ENCODE assay signal across 13 mouse cellular contexts in genomic region chr17:65049860-65050482, GRCm38 (mm10).
DNase-seq lines count a peak whose midpoint lies in the region; ATAC-seq and TF ChIP-seq lines count a peak whose summit lies in the region.
"Had no signal": no experiment of that assay in that cellular context is flagged by ENCODE, and none has a peak within 500 bp of the region (broad histone marks: within the 10 kb centered on the region; RNA-seq: fewer than 3 reads in every experiment).

No protein-coding gene starts in this region.

- no peaks in the 10 kb centered on the region for H3K4me1 ChIP-seq in hindbrain, postnatal 0 days (ENCODE audit: insufficient read depth, low read length)
- no peaks in the 10 kb centered on the region for H3K4me1 ChIP-seq in hindbrain, embryonic 12.5 days
- peaks cover 11% of the 10 kb centered on the region; the same call in 1 of the 2 replicates for H3K4me1 ChIP-seq in forebrain, embryonic 13.5 days
- H3K4me1 ChIP-seq: limb, embryonic 15.5 days had no signal

- H3K27me3 ChIP-seq in hindbrain, postnatal 0 days (ENCODE audit: insufficient read depth, low read length) = no peaks in the 10 kb centered on the region
- H3K27me3 ChIP-seq in hindbrain, embryonic 12.5 days = no peaks in the 10 kb centered on the region
- H3K27me3 ChIP-seq in forebrain, embryonic 13.5 days = no peaks in the 10 kb centered on the region
- H3K27me3 ChIP-seq: limb, embryonic 15.5 days had no signal

- H3K4me2 ChIP-seq in hindbrain, postnatal 0 days (ENCODE audit: low read depth, low read length) = no peak overlapping the region
- H3K4me2 ChIP-seq in hindbrain, embryonic 12.5 days (replicated peaks) = no peak overlapping the region
- H3K4me2 ChIP-seq in forebrain, embryonic 13.5 days = no peak overlapping the region
- H3K4me2 ChIP-seq: limb, embryonic 15.5 days had no signal

- no peak for ATAC-seq in hindbrain, postnatal 0 days
- no peak for ATAC-seq in hindbrain, embryonic 12.5 days (ENCODE audit: low FRiP score)
- peak; percentile 73 for ATAC-seq in forebrain, embryonic 13.5 days

- no peak for TF ChIP-seq CTCF in hindbrain, postnatal 0 days (IDR thresholded peaks at IDR 0.05; ENCODE audit: low read depth)

- no peaks in the 10 kb centered on the region for H3K9me3 ChIP-seq in hindbrain, postnatal 0 days (ENCODE audit: low read length)
- H3K9me3 ChIP-seq in hindbrain, embryonic 12.5 days (replicated peaks) = no peaks in the 10 kb centered on the region
- no peaks in the 10 kb centered on the region for H3K9me3 ChIP-seq in forebrain, embryonic 13.5 days (replicated peaks)
- H3K9me3 ChIP-seq: limb, embryonic 15.5 days had no signal

- 39% methylated on average over 7 of the region's 7 CpGs for WGBS in hindbrain, postnatal 0 days
- WGBS in hindbrain, embryonic 12.5 days = 56% methylated on average over 7 of the region's 7 CpGs
- WGBS in forebrain, embryonic 13.5 days = 16% methylated on average over 7 of the region's 7 CpGs

- H3K36me3 ChIP-seq in hindbrain, postnatal 0 days (ENCODE audit: insufficient read depth, low read length) = no peaks in the 10 kb centered on the region
- H3K36me3 ChIP-seq in hindbrain, embryonic 12.5 days = no peaks in the 10 kb centered on the region
- no peaks in the 10 kb centered on the region for H3K36me3 ChIP-seq in forebrain, embryonic 13.5 days (ENCODE audit: poor library complexity, severe bottlenecking)
- H3K36me3 ChIP-seq: limb, embryonic 15.5 days had no signal

- no peak overlapping the region for H3K4me3 ChIP-seq in hindbrain, postnatal 0 days (ENCODE audit: low read length)
- H3K4me3 ChIP-seq in hindbrain, embryonic 12.5 days = no peak overlapping the region
- no peak overlapping the region for H3K4me3 ChIP-seq in forebrain, embryonic 13.5 days
- H3K4me3 ChIP-seq: limb, embryonic 15.5 days had no signal

- peak; percentile 2 for DNase-seq in embryo, embryonic 11 days
- no peak for DNase-seq in embryo, embryonic 10 days (ENCODE audit: low spot score)
- DNase-seq in hindbrain, postnatal 0 days (ENCODE audit: low spot score) = peak; percentile 6
- DNase-seq in cerebellum, adult 11-12 months = peak; percentile 16
- DNase-seq in natural killer cell, adult 2 months (ENCODE audit: low spot score in 2 of 2) = no peak
- no peak for DNase-seq in right cerebral cortex, adult 18-20 months
- DNase-seq: gastrocnemius, postnatal 36 days; kidney, adult 9 months; layer of hippocampus, postnatal 36 days; thymus, postnatal 14 days had no signal

- 0 out of 2 replicates have a peak overlapping the region, but pooled peaks have one; percentile 12 for H3K27ac ChIP-seq in hindbrain, postnatal 0 days
- H3K27ac ChIP-seq in hindbrain, embryonic 12.5 days = no peak overlapping the region
- H3K27ac ChIP-seq in forebrain, embryonic 13.5 days = no peak overlapping the region
- H3K27ac ChIP-seq: limb, embryonic 15.5 days had no signal

- no peak overlapping the region for H3K9ac ChIP-seq in hindbrain, postnatal 0 days (replicated peaks; ENCODE audit: low read length)
- H3K9ac ChIP-seq in hindbrain, embryonic 12.5 days = no peak overlapping the region
- H3K9ac ChIP-seq in forebrain, embryonic 13.5 days = no peak overlapping the region
- H3K9ac ChIP-seq: limb, embryonic 15.5 days had no signal

Comparison
In these comparisons a context has a peak if more than half of its experiments do, and no peak if none do; other contexts are left out.
1. DNase-seq: peak in embryo, embryonic 11 days (single experiment), hindbrain, postnatal 0 days (single experiment) and cerebellum, adult 11-12 months (single experiment); none in embryo, embryonic 10 days (single experiment), natural killer cell, adult 2 months (0 of 2) and right cerebral cortex, adult 18-20 months (single experiment).